Mouse (Mus musculus) olfactory bulb, adult 2 months (tissue): ENCODE data around the gene Tmem231.

Source experiments
- CTCF ChIP-seq: fragments of 200-500 bp; IDR thresholded peaks from 2 replicates; pipeline ENCODE4 v1.5.1; 2012; ENCODE audit warnings: low read depth, mild to moderate bottlenecking, low read length, moderate library complexity; ENCODE audit not compliant: insufficient read depth
- POLR2A ChIP-seq: fragments of 200-500 bp; IDR thresholded peaks from 2 replicates; pipeline ENCODE4 v1.6.1; 2012; ENCODE audit warnings: mild to moderate bottlenecking, low read depth, low read length, moderate library complexity; ENCODE audit not compliant: insufficient read depth

GRCm38 (mm10) chr8:111933348-111934076, at the start of gene Tmem231:
- TF ChIP-seq POLR2A (peak; percentile 75; the same call in 1 of the 2 replicates), CTCF (no peak)
